In genomic region chr7:67775623-67776022, GRCm38 (mm10) we compare ENCODE assay signal across 23 mouse cellular contexts.
"Had no signal": no experiment of that assay in that cellular context is flagged by ENCODE, and none has a peak within 500 bp of the region (broad histone marks: within the 10 kb centered on the region; RNA-seq: fewer than 3 reads in every experiment).

No protein-coding gene starts in this region.

- H3K4me3 ChIP-seq: heart, adult 2 months; heart, embryonic 13.5 days; heart, embryonic 15.5 days; hindbrain, embryonic 13.5 days; hindbrain, embryonic 15.5 days; limb, embryonic 13.5 days; limb, embryonic 15.5 days had no signal

- H3K27me3 ChIP-seq: heart, embryonic 13.5 days; heart, embryonic 15.5 days; hindbrain, embryonic 13.5 days; hindbrain, embryonic 15.5 days; limb, embryonic 13.5 days; limb, embryonic 15.5 days had no signal

- H3K36me3 ChIP-seq: heart, embryonic 13.5 days; heart, embryonic 15.5 days; hindbrain, embryonic 13.5 days; hindbrain, embryonic 15.5 days; limb, embryonic 13.5 days; limb, embryonic 15.5 days had no signal

- DNase-seq: gastrocnemius, postnatal 14 days; gastrocnemius, postnatal 36 days; heart, adult 11 months; heart, adult 2 months; heart, postnatal 14 days; heart, postnatal 36 days; kidney, adult 11 months; kidney, adult 2 months; kidney, adult 9 months; kidney, postnatal 14 days; kidney, postnatal 36 days; layer of hippocampus, adult 9-11 months; layer of hippocampus, postnatal 36 days; left cerebral cortex, postnatal 4 days had no signal

- H3K27ac ChIP-seq: heart, adult 2 months; heart, embryonic 13.5 days; heart, embryonic 15.5 days; hindbrain, embryonic 13.5 days; hindbrain, embryonic 15.5 days; hindbrain, postnatal 0 days; limb, embryonic 13.5 days; limb, embryonic 15.5 days had no signal

- H3K9me3 ChIP-seq: heart, embryonic 15.5 days; hindbrain, embryonic 13.5 days; hindbrain, embryonic 15.5 days; limb, embryonic 13.5 days; limb, embryonic 15.5 days had no signal

- H3K4me2 ChIP-seq: heart, embryonic 11.5 days; heart, embryonic 13.5 days; heart, embryonic 15.5 days; hindbrain, embryonic 13.5 days; hindbrain, embryonic 15.5 days; limb, embryonic 13.5 days; limb, embryonic 15.5 days had no signal

- H3K9ac ChIP-seq: heart, embryonic 13.5 days; heart, embryonic 15.5 days; hindbrain, embryonic 13.5 days; hindbrain, embryonic 15.5 days; limb, embryonic 13.5 days; limb, embryonic 15.5 days had no signal

- H3K4me1 ChIP-seq: hindbrain, embryonic 13.5 days; limb, embryonic 15.5 days had no signal

- ATAC-seq: hindbrain, postnatal 0 days; intestine, embryonic 16.5 days had no signal
